Mouse (Mus musculus): ENCODE data around the gene Arhgef25. TPM values are rescaled to one million over a fixed set of nuclear protein-coding genes. Genes with fewer than 3 reads are reported as not detected.

Gene Arhgef25
- 0.51 TPM in 1 of 4 replicates, not detected in the others for total RNA-seq (2023; ENCODE audit: inconsistent age)

GRCm38 (mm10) chr10:127189651-127190381 is at the start of gene Arhgef25:
Arhgef25 (minus strand) TSS chr10:127190083.

GRCm38 (mm10) chr10:127211414-127211854 is 21.6 kb upstream of the Arhgef25 start, which contains the start of gene Pip4k2c:
Pip4k2c (minus strand) TSS chr10:127211585.

GRCm38 (mm10) chr10:127195328-127196129 is 5.6 kb upstream of the Arhgef25 start, which contains the start of gene Dtx3:
Dtx3 (minus strand) TSS chr10:127195728.

GRCm38 (mm10) chr10:127179871-127180694 is 9.8 kb downstream of the Arhgef25 start, which contains the start of gene Slc26a10:
Slc26a10 (minus strand) TSS chr10:127180645.

GRCm38 (mm10) chr10:127164631-127165353 is 25.1 kb downstream of the Arhgef25 start, which contains the start of gene B4galnt1:
B4galnt1 (plus strand) TSS chr10:127165225.

Other genes with a start within 250 kb of the Arhgef25 start
- 52.2 to 52.6 TPM (median 52.3 TPM) in 4 replicates for gene Ctdsp2, start 211.4 kb downstream of the Arhgef25 start, total RNA-seq (2023; ENCODE audit: inconsistent age)
- gene Avil, start 189.4 kb downstream of the Arhgef25 start, total RNA-seq (2023; ENCODE audit: inconsistent age) = 0.18 to 1.2 TPM (median 0.61 TPM) in 4 replicates
- 17.0 to 31.5 TPM (median 21.4 TPM) in 4 replicates for gene Tsfm, start 159.2 kb downstream of the Arhgef25 start, total RNA-seq (2023; ENCODE audit: inconsistent age)
- 17.3 to 22.6 TPM (median 21.0 TPM) in 4 replicates for gene Mettl1, start 148.7 kb downstream of the Arhgef25 start, total RNA-seq (2023; ENCODE audit: inconsistent age)
- gene Eef1akmt3, start 148.6 kb downstream of the Arhgef25 start, total RNA-seq (2023; ENCODE audit: inconsistent age) = not detected in 4 replicates
- 0.42 to 1.6 TPM (median 0.77 TPM) in 4 replicates for gene Cyp27b1, start 141.8 kb downstream of the Arhgef25 start, total RNA-seq (2023; ENCODE audit: inconsistent age)
- 2.2 to 3.2 TPM (median 2.6 TPM) in 4 replicates for gene March9, start 129.9 kb downstream of the Arhgef25 start, total RNA-seq (2023; ENCODE audit: inconsistent age)
- 117 to 142 TPM (median 123 TPM) in 4 replicates for gene Cdk4, start 126.5 kb downstream of the Arhgef25 start, total RNA-seq (2023; ENCODE audit: inconsistent age)
- gene Tspan31, start 119.8 kb downstream of the Arhgef25 start, total RNA-seq (2023; ENCODE audit: inconsistent age) = 20.7 to 26.3 TPM (median 22.6 TPM) in 4 replicates
- 94.4 to 124 TPM (median 104 TPM) in 4 replicates for gene Agap2, start 114.8 kb downstream of the Arhgef25 start, total RNA-seq (2023; ENCODE audit: inconsistent age)
- 82.4 to 86.0 TPM (median 83.5 TPM) in 4 replicates for gene Os9, start 69.0 kb downstream of the Arhgef25 start, total RNA-seq (2023; ENCODE audit: inconsistent age)
- gene B4galnt1, start 24.9 kb downstream of the Arhgef25 start, total RNA-seq (2023; ENCODE audit: inconsistent age) = 441 to 475 TPM (median 457 TPM) in 4 replicates
- not detected in 4 replicates for gene Slc26a10, start 9.4 kb downstream of the Arhgef25 start, total RNA-seq (2023; ENCODE audit: inconsistent age)
- 65.6 to 71.2 TPM (median 67.8 TPM) in 4 replicates for gene Dtx3, start 5.6 kb upstream of the Arhgef25 start, total RNA-seq (2023; ENCODE audit: inconsistent age)
- gene Pip4k2c, start 21.5 kb upstream of the Arhgef25 start, total RNA-seq (2023; ENCODE audit: inconsistent age) = 54.6 to 62.2 TPM (median 61.4 TPM) in 4 replicates
- 0.29 to 0.54 TPM (median 0.32 TPM) in 3 of 4 replicates, not detected in the other for gene Kif5a, start 73.3 kb upstream of the Arhgef25 start, total RNA-seq (2023; ENCODE audit: inconsistent age)
- gene Dctn2, start 76.3 kb upstream of the Arhgef25 start, total RNA-seq (2023; ENCODE audit: inconsistent age) = 98.5 to 110 TPM (median 104 TPM) in 4 replicates
- 110 to 114 TPM (median 112 TPM) in 4 replicates for gene Mbd6, start 98.9 kb upstream of the Arhgef25 start, total RNA-seq (2023; ENCODE audit: inconsistent age)
- gene Mars, start 121.7 kb upstream of the Arhgef25 start, total RNA-seq (2023; ENCODE audit: inconsistent age) = 50.8 to 76.3 TPM (median 70.5 TPM) in 4 replicates
- gene Arhgap9, start 131.9 kb upstream of the Arhgef25 start, total RNA-seq (2023; ENCODE audit: inconsistent age) = 100 to 111 TPM (median 107 TPM) in 4 replicates
- gene Gli1, start 151.9 kb upstream of the Arhgef25 start, total RNA-seq (2023; ENCODE audit: inconsistent age) = 0.13 TPM in 1 of 4 replicates, not detected in the others
- gene Inhbe, start 164.3 kb upstream of the Arhgef25 start, total RNA-seq (2023; ENCODE audit: inconsistent age) = not detected in 4 replicates
- not detected in 4 replicates for gene Inhbc, start 180.3 kb upstream of the Arhgef25 start, total RNA-seq (2023; ENCODE audit: inconsistent age)
- 115 to 122 TPM (median 119 TPM) in 4 replicates for gene R3hdm2, start 190.2 kb upstream of the Arhgef25 start, total RNA-seq (2023; ENCODE audit: inconsistent age)